Mouse (Mus musculus) left cerebral cortex, postnatal 10 days (tissue): ENCODE measurements around the gene Spns2. TPM values are rescaled to one million over a fixed set of nuclear protein-coding genes. Genes with fewer than 3 reads are reported as not detected.

ENCODE experiments used
- DNase-seq, 2 experiments: peaks; one replicate each; pipeline ENCODE4 v3.0.0; 2021 to 2022; ENCODE audit warnings: low spot score in 2 of 2, mixed read lengths in 1 of 2; ENCODE audit errors: extremely low spot score in 1 of 2
- intact Hi-C: fragments of 180-260 bp; cut with DNase I; formaldehyde crosslinking; loops from one replicate; pipeline ENCODE4 v1.15.1; 2025
- total RNA-seq, 2 experiments: library from RNA; stranded (reverse); gene quantifications; 2 replicates each; pipeline ENCODE4 v1.2.3; 2021

Gene Spns2
- 10 to 100 TPM; 30.8 to 37.4 TPM for total RNA-seq

- intact Hi-C loops: loop anchor here (5.0 kb wide), 1 partner anchor 72 kb away; no protein-coding TSS in a partner anchor
- DNase-seq: peak; percentile 88 to 97
These were observed at the start of gene Spns2 for GRCm38 (mm10) chr11:72489881-72490301. Gene Spns2 (minus strand): TSS chr11:72489904.

GRCm38 (mm10) chr11:72538811-72539210, 49.1 kb upstream of the Spns2 start:
- DNase-seq: no peak
- intact Hi-C loops: no loop called here

GRCm38 (mm10) chr11:72538037-72538755, 48.5 kb upstream of the Spns2 start:
- intact Hi-C loops: no loop called here
- peak in 1 of 2 experiments; percentile 49 for DNase-seq

- no peak for DNase-seq
These were observed 47.8 kb upstream of the Spns2 start for GRCm38 (mm10) chr11:72537503-72537902.

GRCm38 (mm10) chr11:72535519-72535918, 45.8 kb upstream of the Spns2 start:
- no peak for DNase-seq
- intact Hi-C loops: no loop called here

More at GRCm38 (mm10) chr11:72537503-72537902, 47.8 kb upstream of the Spns2 start:
- intact Hi-C loops: no loop called here

GRCm38 (mm10) chr11:72532890-72533289, 43.2 kb upstream of the Spns2 start:
- intact Hi-C loops: no loop called here
- DNase-seq: no peak

GRCm38 (mm10) chr11:72531632-72532031, 41.9 kb upstream of the Spns2 start:
- intact Hi-C loops: no loop called here
- DNase-seq: no peak

GRCm38 (mm10) chr11:72531144-72531543, 41.4 kb upstream of the Spns2 start:
- intact Hi-C loops: no loop called here

GRCm38 (mm10) chr11:72526190-72526589, 36.5 kb upstream of the Spns2 start:
- intact Hi-C loops: no loop called here
- no peak for DNase-seq

More at GRCm38 (mm10) chr11:72531144-72531543, 41.4 kb upstream of the Spns2 start:
- DNase-seq: no peak

GRCm38 (mm10) chr11:72523711-72524110, 34.0 kb upstream of the Spns2 start:
- intact Hi-C loops: no loop called here

GRCm38 (mm10) chr11:72522616-72523041, 32.9 kb upstream of the Spns2 start:
- intact Hi-C loops: no loop called here
- peak; percentile 37 to 66 for DNase-seq

More at GRCm38 (mm10) chr11:72523711-72524110, 34.0 kb upstream of the Spns2 start:
- DNase-seq: no peak

GRCm38 (mm10) chr11:72521598-72522541, 32.2 kb upstream of the Spns2 start:
- DNase-seq: no peak
- intact Hi-C loops: no loop called here

- intact Hi-C loops: no loop called here
These were observed 30.2 kb upstream of the Spns2 start for GRCm38 (mm10) chr11:72519895-72520294.

GRCm38 (mm10) chr11:72519189-72519588, 29.5 kb upstream of the Spns2 start:
- no peak for DNase-seq
- intact Hi-C loops: no loop called here

More at GRCm38 (mm10) chr11:72519895-72520294, 30.2 kb upstream of the Spns2 start:
- DNase-seq: no peak

- DNase-seq: no peak
- intact Hi-C loops: no loop called here
These were observed 28.7 kb upstream of the Spns2 start for GRCm38 (mm10) chr11:72518449-72518848.

GRCm38 (mm10) chr11:72514967-72515366, 25.3 kb upstream of the Spns2 start:
- intact Hi-C loops: no loop called here
- no peak for DNase-seq

GRCm38 (mm10) chr11:72508651-72509050, 18.9 kb upstream of the Spns2 start:
- intact Hi-C loops: no loop called here
- DNase-seq: no peak

- intact Hi-C loops: no loop called here
- DNase-seq: no peak
These were observed 17.9 kb upstream of the Spns2 start for GRCm38 (mm10) chr11:72507651-72508050.

GRCm38 (mm10) chr11:72504016-72504797, 14.5 kb upstream of the Spns2 start:
- no peak for DNase-seq
- intact Hi-C loops: no loop called here
